Mouse (Mus musculus): Measurements from ENCODE around the gene Dnajb6. TPM values are rescaled to one million over a fixed set of nuclear protein-coding genes. Genes with fewer than 3 reads are reported as not detected.
"Not testable (repeated sequence)": the region's sequence is repeated elsewhere in the genome, so short reads cannot be mapped to it uniquely, and the experiment has no call there.

Dnajb6 gene
- polyA plus RNA-seq (2015; fragmentation: Nextera tagmentation; extraction: Ambion mirVana): 269 and 274 TPM in 2 replicates

DNA sequence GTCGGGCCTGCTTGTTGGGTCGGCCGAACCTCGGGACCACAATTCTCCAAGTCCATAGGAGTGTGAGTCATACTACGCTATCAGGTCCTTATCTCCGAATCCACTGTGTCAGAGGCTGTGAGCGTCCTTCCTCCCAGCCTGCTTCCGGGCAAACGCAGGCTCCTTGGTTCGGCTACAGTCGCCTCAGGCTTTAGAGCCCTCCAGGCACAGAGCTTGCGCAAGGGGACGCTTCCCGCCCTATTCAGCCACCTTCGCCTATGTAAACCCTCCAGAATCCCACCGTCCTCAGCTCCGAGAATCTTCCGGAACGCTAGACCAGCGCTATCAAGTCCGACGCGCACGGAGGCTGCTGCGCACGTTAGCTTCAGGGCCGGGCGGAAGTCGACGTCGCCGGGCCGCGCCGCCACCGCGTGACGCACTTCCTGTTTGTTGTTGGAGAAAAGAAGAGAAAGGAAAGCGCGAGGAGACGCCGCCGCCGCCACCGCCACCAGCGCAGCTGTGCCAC is at the start of gene Dnajb6, which contains the start of gene Gm5129:
Dnajb6 (plus strand) TSS at position 132 of the 505 bp plus-strand sequence.
Gm5129 (minus strand) TSS at position 380 of the 505 bp plus-strand sequence.
- no peaks in the 10 kb centered on the region for H3K9me3 ChIP-seq
- under 1% methylated on average over 46 of the region's 46 CpGs for WGBS
- H3K36me3 ChIP-seq: no peaks in the 10 kb centered on the region
- H3K4me1 ChIP-seq (replicated peaks): peaks cover 43% of the 10 kb centered on the region
- H3K4me3 ChIP-seq: peak within 1 kb of the TSS; percentile 100
- no peaks in the 10 kb centered on the region for H3K27me3 ChIP-seq
- H3K27ac ChIP-seq (replicated peaks): peak within 1 kb of the TSS; percentile 97
- peak within 1 kb of the TSS; percentile 90 for H3K9ac ChIP-seq
- peak within 1 kb of the TSS; percentile 92 for H3K4me2 ChIP-seq
- ATAC-seq (ENCODE audit: low FRiP score, low read depth): peak; percentile 98

DNA sequence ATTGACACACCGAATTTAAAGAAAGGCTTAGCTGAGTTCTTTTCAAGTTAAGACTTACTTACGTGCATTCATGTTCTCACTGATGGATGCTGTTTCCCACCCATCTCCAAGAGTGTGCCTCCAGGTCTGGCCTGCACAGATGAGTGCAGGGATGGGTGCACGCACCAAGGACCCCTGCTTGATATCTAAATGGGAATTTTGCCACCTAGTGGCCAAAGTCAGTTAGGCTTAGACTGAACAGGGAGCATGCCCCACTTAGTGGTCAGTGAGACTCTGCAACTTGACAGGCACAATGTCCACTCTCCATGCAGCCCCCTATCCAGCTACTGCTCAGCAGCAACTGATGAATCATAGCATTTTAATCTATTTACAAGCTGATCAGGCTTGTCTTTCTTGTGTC is 47.8 kb upstream of the Dnajb6 start:
- Histone ChIP-seq H3K27me3 (no peaks in the 10 kb centered on the region), H3K9ac (no peak overlapping the region), H3K9me3 (no peaks in the 10 kb centered on the region), H3K4me2 (no peak overlapping the region), H3K4me3 (no peak overlapping the region), H3K27ac (replicated peaks) (no peak overlapping the region), H3K4me1 (replicated peaks) (no peaks in the 10 kb centered on the region), H3K36me3 (peaks cover 1% of the 10 kb centered on the region; the same call in 1 of the 2 replicates)
- WGBS: 56% methylated on average over 3 of the region's 3 CpGs
- peak; percentile 65; the same call in 1 of the 2 replicates for ATAC-seq (ENCODE audit: low FRiP score, low read depth)

- 61% methylated on average over 7 of the region's 7 CpGs for WGBS
- Histone ChIP-seq H3K27ac (replicated peaks) (no peak overlapping the region), H3K36me3 (no peaks in the 10 kb centered on the region), H3K9me3 (no peaks in the 10 kb centered on the region), H3K4me1 (replicated peaks) (no peaks in the 10 kb centered on the region), H3K4me3 (no peak overlapping the region), H3K9ac (no peak overlapping the region), H3K4me2 (no peak overlapping the region), H3K27me3 (no peaks in the 10 kb centered on the region)
- ATAC-seq (ENCODE audit: low FRiP score, low read depth): no peak
Measured at GRCm38 (mm10) chr5:29688352-29688751, 47.1 kb upstream of the Dnajb6 start.

GRCm38 (mm10) chr5:29698493-29698892 is 37.0 kb upstream of the Dnajb6 start:
- WGBS: 85% methylated on average over 4 of the region's 4 CpGs
- no peaks in the 10 kb centered on the region for H3K4me1 ChIP-seq (replicated peaks)

DNA sequence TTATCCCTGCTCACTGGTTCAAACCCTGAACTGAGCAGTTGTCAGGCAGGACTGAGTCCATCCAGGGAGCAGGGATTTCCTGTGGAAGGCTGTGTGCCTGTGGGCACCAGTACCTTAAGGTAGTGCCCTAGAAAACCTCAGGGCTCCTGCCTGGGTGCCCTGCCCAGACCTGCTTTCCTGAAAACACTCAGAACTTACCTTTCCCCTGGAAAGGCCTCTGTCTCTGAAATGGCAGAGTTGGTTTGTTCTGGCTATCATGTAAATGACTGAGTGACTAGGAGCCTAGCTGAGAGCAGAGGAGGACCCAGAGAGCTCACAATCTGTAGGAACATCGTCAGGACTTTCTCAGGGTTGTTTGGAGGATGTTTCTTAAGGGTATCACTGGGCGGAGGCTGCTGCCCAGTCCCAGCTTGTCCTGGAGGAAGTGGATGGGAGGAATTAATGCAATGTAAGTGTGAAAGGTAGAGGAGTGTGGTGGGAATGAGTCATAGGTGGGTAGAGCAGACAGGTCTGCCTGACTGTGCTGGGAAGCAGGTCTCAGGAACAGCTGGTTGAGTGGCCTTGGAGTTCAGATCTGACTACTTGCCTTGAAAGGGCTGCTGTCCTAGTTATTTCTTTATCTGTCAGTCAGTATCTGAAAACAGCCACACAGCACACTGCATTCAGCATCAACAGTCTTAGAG is 35.8 kb upstream of the Dnajb6 start:
- 82% methylated on average over 2 of the region's 2 CpGs for WGBS

More at GRCm38 (mm10) chr5:29698493-29698892, 37.0 kb upstream of the Dnajb6 start:
- H3K36me3 ChIP-seq: no peaks in the 10 kb centered on the region
- no peak overlapping the region for H3K9ac ChIP-seq
- H3K4me2 ChIP-seq: no peak overlapping the region
- ATAC-seq (ENCODE audit: low FRiP score, low read depth): no peak
- no peaks in the 10 kb centered on the region for H3K27me3 ChIP-seq
- H3K4me3 ChIP-seq: no peak overlapping the region
- H3K9me3 ChIP-seq: no peaks in the 10 kb centered on the region
- no peak overlapping the region for H3K27ac ChIP-seq (replicated peaks)

DNA sequence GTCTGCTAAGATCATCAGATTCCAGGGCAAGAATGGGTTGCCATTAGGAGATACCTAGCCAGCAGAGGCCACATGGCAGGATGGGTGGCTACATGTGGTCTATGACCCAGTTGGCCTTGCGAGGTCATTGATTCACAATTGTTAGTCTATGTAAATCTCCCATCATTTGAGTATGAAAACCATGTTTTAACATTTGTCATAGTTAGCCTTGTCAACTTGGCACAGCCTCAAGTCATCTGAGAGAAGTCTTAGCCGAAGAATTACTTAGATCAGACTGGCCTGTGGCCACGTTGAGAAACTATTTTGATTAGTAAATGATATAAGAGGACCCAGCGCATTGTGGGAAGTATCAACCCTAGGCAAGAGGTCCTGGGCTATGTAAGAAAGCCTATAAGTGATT is 28.2 kb upstream of the Dnajb6 start:
- H3K27ac ChIP-seq (replicated peaks): no peak overlapping the region
- no peak overlapping the region for H3K4me3 ChIP-seq
- no peaks in the 10 kb centered on the region for H3K4me1 ChIP-seq (replicated peaks)
- 91% methylated on average over 4 of the region's 4 CpGs for WGBS
- no peak overlapping the region for H3K9ac ChIP-seq
- no peak for ATAC-seq (ENCODE audit: low FRiP score, low read depth)
- no peaks in the 10 kb centered on the region for H3K9me3 ChIP-seq
- no peaks in the 10 kb centered on the region for H3K27me3 ChIP-seq
- no peak overlapping the region for H3K4me2 ChIP-seq
- no peaks in the 10 kb centered on the region for H3K36me3 ChIP-seq

More for the DNA sequence above, 35.8 kb upstream of the Dnajb6 start:
- no peaks in the 10 kb centered on the region for H3K36me3 ChIP-seq
- no peak overlapping the region for H3K27ac ChIP-seq (replicated peaks)
- H3K9me3 ChIP-seq: no peaks in the 10 kb centered on the region
- no peak overlapping the region for H3K4me3 ChIP-seq
- no peaks in the 10 kb centered on the region for H3K4me1 ChIP-seq (replicated peaks)
- no peak overlapping the region for H3K4me2 ChIP-seq
- H3K27me3 ChIP-seq: no peaks in the 10 kb centered on the region
- no peak for ATAC-seq (ENCODE audit: low FRiP score, low read depth)
- H3K9ac ChIP-seq: no peak overlapping the region

- H3K27me3 ChIP-seq: no peaks in the 10 kb centered on the region
- no peak overlapping the region for H3K4me2 ChIP-seq
- no peaks in the 10 kb centered on the region for H3K9me3 ChIP-seq
- no peak for ATAC-seq (ENCODE audit: low FRiP score, low read depth)
- WGBS: 46% methylated on average over 5 of the region's 5 CpGs
- no peaks in the 10 kb centered on the region for H3K36me3 ChIP-seq
- no peak overlapping the region for H3K4me3 ChIP-seq
- H3K9ac ChIP-seq: no peak overlapping the region
- H3K4me1 ChIP-seq (replicated peaks): no peaks in the 10 kb centered on the region
- H3K27ac ChIP-seq (replicated peaks): no peak overlapping the region
Measured at GRCm38 (mm10) chr5:29708258-29708657, 27.2 kb upstream of the Dnajb6 start.

GRCm38 (mm10) chr5:29711631-29712030 is 23.9 kb upstream of the Dnajb6 start:
- Histone ChIP-seq H3K27me3 (no peaks in the 10 kb centered on the region), H3K4me1 (replicated peaks) (no peaks in the 10 kb centered on the region), H3K9ac (no peak overlapping the region), H3K27ac (replicated peaks) (no peak overlapping the region), H3K4me2 (no peak overlapping the region), H3K36me3 (no peaks in the 10 kb centered on the region), H3K9me3 (no peaks in the 10 kb centered on the region), H3K4me3 (no peak overlapping the region)
- ATAC-seq (ENCODE audit: low FRiP score, low read depth): no peak

GRCm38 (mm10) chr5:29712906-29713305 is 22.6 kb upstream of the Dnajb6 start:
- Histone ChIP-seq H3K4me3 (no peak overlapping the region), H3K27me3 (no peaks in the 10 kb centered on the region), H3K4me2 (no peak overlapping the region), H3K9ac (no peak overlapping the region), H3K36me3 (no peaks in the 10 kb centered on the region), H3K27ac (replicated peaks) (no peak overlapping the region), H3K9me3 (no peaks in the 10 kb centered on the region), H3K4me1 (replicated peaks) (no peaks in the 10 kb centered on the region)
- WGBS: 48% methylated on average over 1 of the region's 1 CpGs
- no peak for ATAC-seq (ENCODE audit: low FRiP score, low read depth)

DNA sequence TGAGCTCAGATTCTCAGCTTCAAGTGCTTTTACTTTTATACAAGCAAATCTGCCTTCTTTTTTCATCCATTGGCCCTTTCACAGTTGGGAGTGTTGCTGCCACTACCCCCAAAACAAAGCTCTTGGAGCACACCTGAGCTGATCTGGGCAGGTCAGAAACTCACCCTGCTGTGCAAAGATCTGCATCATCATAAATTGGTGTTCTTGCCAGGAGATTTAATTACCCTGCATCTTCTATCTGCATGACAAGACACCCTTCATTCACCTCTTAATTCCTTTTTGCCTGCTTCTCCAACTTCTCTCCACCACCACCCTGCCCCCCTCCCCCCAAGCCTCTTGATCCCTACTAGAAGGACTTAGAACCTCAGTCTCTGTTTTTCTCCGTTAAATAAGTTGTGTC is 14.3 kb upstream of the Dnajb6 start:
- Histone ChIP-seq H3K4me2 (no peak overlapping the region), H3K9ac (no peak overlapping the region), H3K4me3 (no peak overlapping the region), H3K27me3 (no peaks in the 10 kb centered on the region), H3K27ac (replicated peaks) (no peak overlapping the region), H3K36me3 (no peaks in the 10 kb centered on the region), H3K9me3 (no peaks in the 10 kb centered on the region), H3K4me1 (replicated peaks) (no peaks in the 10 kb centered on the region)
- ATAC-seq (ENCODE audit: low FRiP score, low read depth): no peak
- WGBS: 17% methylated on average over 1 of the region's 1 CpGs

GRCm38 (mm10) chr5:29725369-29725768 is 10.1 kb upstream of the Dnajb6 start:
- H3K36me3 ChIP-seq: no peaks in the 10 kb centered on the region
- no peak overlapping the region for H3K27ac ChIP-seq (replicated peaks)
- H3K4me3 ChIP-seq: no peak overlapping the region
- H3K27me3 ChIP-seq: no peaks in the 10 kb centered on the region
- 89% methylated on average over 2 of the region's 2 CpGs for WGBS
- H3K4me1 ChIP-seq (replicated peaks): no peaks in the 10 kb centered on the region
- no peak overlapping the region for H3K4me2 ChIP-seq
- no peak overlapping the region for H3K9ac ChIP-seq
- ATAC-seq (ENCODE audit: low FRiP score, low read depth): no peak
- no peaks in the 10 kb centered on the region for H3K9me3 ChIP-seq

- H3K4me3 ChIP-seq; H3K27me3 ChIP-seq; H3K27ac ChIP-seq (replicated peaks); H3K9ac ChIP-seq; H3K9me3 ChIP-seq; H3K36me3 ChIP-seq; ATAC-seq (ENCODE audit: low FRiP score, low read depth); H3K4me1 ChIP-seq (replicated peaks); H3K4me2 ChIP-seq: not testable (repeated sequence)
- 81% methylated on average over 5 of the region's 5 CpGs for WGBS
Measured at GRCm38 (mm10) chr5:29726070-29726469, 9.4 kb upstream of the Dnajb6 start.

Data from hindbrain, embryonic 15.5 days (tissue).